Mouse (Mus musculus) embryonic facial prominence, embryonic 15.5 days (tissue): ENCODE measurements around the gene Stx6. TPM values are rescaled to one million over a fixed set of nuclear protein-coding genes. Genes with fewer than 3 reads are reported as not detected.
"Not testable (repeated sequence)": the region's sequence is repeated elsewhere in the genome, so short reads cannot be mapped to it uniquely, and the experiment has no call there.

Experiments
- ATAC-seq: fragments of 200-750 bp; cut with Nextera tagmentation; 2 replicates; pipeline ENCODE4 v1.8.0; 2017; ENCODE audit warnings: low read depth, moderate TSS enrichment; ENCODE audit not compliant: insufficient number of reproducible peaks, low FRiP score, low TSS enrichment
- H3K27ac ChIP-seq: fragments of 300-500 bp; sonication (generic); replicated peaks from 2 replicates; pipeline ENCODE4 v1.5.1; 2015; ENCODE audit warnings: mild to moderate bottlenecking, inconsistent platforms
- H3K27me3 ChIP-seq: fragments of 300-500 bp; sonication (generic); 2 replicates; pipeline ENCODE4 v1.6.1; 2015; ENCODE audit warnings: inconsistent platforms
- H3K36me3 ChIP-seq: fragments of 300-500 bp; sonication (generic); 2 replicates; pipeline ENCODE4 v1.6.1; 2015; ENCODE audit warnings: mild to moderate bottlenecking, inconsistent platforms
- H3K4me1 ChIP-seq: fragments of 300-500 bp; sonication (generic); 2 replicates; pipeline ENCODE4 v1.6.1; 2015; ENCODE audit warnings: inconsistent platforms
- H3K4me2 ChIP-seq: fragments of 300-500 bp; sonication (generic); replicated peaks from 2 replicates; pipeline ENCODE4 v1.6.1; 2015; ENCODE audit warnings: mild to moderate bottlenecking, inconsistent platforms
- H3K4me3 ChIP-seq: fragments of 300-500 bp; sonication (generic); replicated peaks from 2 replicates; pipeline ENCODE4 v1.5.1; 2015; ENCODE audit warnings: mild to moderate bottlenecking, inconsistent platforms
- H3K9ac ChIP-seq: fragments of 300-500 bp; sonication (generic); 2 replicates; pipeline ENCODE4 v1.6.1; 2015; ENCODE audit warnings: inconsistent platforms
- H3K9me3 ChIP-seq: fragments of 300-500 bp; sonication (generic); replicated peaks from 2 replicates; pipeline ENCODE4 v1.6.1; 2016; ENCODE audit warnings: inconsistent platforms
- WGBS: fragments of 180-500 bp; shearing (Covaris S2); methylation state at CpG from one replicate; pipeline ENCODE4 v1.1.7; 2015; 5-methylcytosine and 5-hydroxymethylcytosine counted together
- polyA plus RNA-seq: library from polyadenylated mRNA; unstranded; fragments of >200 nt; fragmentation: Nextera tagmentation; extraction: Ambion mirVana; gene quantifications from 2 replicates; pipeline ENCODE4 v1.2.1, GENCODE M21; 2015

Gene Stx6
- polyA plus RNA-seq, 1 experiment from 2014 or later = 86.5 TPM

DNA sequence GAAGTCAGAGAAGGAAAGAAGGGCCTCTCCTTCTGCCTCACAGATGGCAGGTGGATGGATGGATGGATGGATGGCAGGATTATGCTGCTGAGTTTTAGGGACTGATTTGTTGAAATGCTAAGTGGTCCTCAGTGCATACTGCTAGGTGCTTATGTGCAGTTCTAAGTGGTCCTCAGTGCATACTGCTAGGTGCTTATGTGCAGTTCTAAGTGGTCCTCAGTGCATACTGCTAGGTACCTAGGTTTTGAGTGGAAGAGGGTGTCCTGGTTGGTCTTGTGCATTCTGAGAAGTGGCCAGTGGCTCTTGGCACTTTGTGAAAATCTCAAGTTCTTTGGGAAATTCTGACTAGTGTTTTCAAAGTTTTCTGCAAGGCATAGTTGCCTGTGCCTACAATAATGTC, 11.4 kb downstream of the Stx6 start:
- H3K4me1 ChIP-seq = peaks cover 4% of the 10 kb centered on the region; the same call in 1 of the 2 replicates
- H3K4me2 ChIP-seq = no peak overlapping the region
- H3K9ac ChIP-seq = no peak overlapping the region
- no peaks in the 10 kb centered on the region for H3K36me3 ChIP-seq
- no peaks in the 10 kb centered on the region for H3K9me3 ChIP-seq
- no peak overlapping the region for H3K27ac ChIP-seq
- no peak for ATAC-seq
- no peaks in the 10 kb centered on the region for H3K27me3 ChIP-seq
- H3K4me3 ChIP-seq = no peak overlapping the region

DNA sequence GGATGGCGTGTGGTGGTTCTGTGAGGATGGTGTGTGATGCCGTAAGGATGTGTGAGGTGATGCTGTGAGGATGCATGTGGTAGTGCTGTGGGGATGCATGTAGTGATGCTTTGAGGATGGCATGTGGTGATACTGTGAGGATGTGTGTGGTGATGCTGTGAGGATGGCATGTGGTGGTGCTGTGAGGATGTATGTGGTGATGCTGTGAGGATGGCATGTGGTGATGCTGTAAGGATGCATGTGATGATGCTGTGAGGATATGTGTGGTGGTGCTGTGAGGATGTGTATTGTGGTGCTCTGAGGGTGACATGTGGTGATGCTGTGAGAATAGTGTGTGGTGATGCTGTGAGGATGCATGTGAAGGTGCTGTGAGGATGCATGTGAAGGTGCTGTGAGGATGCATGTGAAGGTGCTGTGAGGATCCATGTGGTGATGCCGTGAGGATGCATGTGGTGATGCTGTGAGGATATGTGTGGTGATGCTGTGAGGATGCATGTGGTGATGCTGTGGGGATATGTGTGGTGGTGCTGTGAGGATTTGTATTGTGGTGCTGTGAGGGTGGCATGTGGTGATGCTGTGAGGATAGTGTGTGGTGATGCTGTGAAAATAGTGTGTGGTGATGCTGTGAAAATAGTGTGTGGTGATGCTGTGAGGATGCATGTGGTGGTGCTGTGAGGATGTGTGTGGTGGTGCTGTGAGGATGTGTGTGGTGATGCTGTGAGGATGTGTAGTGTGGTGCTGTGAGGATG, 14.6 kb downstream of the Stx6 start:
- no peaks in the 10 kb centered on the region for H3K4me1 ChIP-seq
- WGBS = 94% methylated on average over 3 of the region's 3 CpGs

DNA sequence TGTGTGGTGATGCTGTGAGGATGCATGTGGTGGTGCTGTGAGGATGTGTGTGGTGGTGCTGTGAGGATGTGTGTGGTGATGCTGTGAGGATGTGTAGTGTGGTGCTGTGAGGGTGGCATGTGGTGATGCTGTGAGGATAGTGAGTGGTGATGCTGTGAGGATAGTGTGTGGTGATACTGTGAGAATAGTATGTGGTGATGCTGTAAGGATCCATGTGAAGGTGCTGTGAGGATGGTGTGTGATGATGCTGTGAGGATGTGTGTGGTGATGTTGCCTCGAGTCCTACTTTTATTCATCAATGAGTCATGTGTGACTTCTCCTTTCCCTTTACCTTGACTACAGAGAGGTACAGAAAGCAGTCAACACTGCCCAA, 15.1 kb downstream of the Stx6 start:
- H3K27ac ChIP-seq, H3K4me1 ChIP-seq, H3K9me3 ChIP-seq, ATAC-seq, H3K4me2 ChIP-seq, H3K4me3 ChIP-seq, H3K27me3 ChIP-seq, H3K9ac ChIP-seq: not testable (repeated sequence)
- 78% methylated on average over 1 of the region's 1 CpGs for WGBS
- peaks cover 19% of the 10 kb centered on the region for H3K36me3 ChIP-seq

More for the DNA sequence above, 14.6 kb downstream of the Stx6 start:
- Histone ChIP-seq H3K4me3 (no peak overlapping the region), H3K36me3 (peaks cover 16% of the 10 kb centered on the region), H3K27ac (no peak overlapping the region), H3K27me3 (no peaks in the 10 kb centered on the region), H3K4me2 (no peak overlapping the region), H3K9ac (no peak overlapping the region), H3K9me3 (no peaks in the 10 kb centered on the region)
- ATAC-seq = no peak

DNA sequence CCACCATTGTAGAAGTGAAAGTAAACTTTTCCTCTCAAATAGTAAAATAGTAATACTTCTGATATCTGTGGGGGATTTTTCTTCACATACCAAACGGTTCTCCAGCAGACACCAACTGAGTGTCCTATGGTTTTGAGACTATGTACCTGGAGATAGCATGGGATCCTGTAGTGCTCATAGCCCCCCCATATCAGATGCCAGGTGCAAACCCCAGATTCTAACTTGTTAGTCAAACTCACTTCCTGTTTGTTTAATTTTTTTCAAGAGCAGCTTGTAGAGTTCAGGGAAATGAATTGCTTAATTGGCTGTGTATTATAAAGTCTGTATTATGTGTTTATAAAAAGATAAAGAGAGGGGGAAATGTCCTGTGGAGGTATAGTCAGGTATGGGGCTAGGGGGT, 15.9 kb downstream of the Stx6 start:
- Histone ChIP-seq H3K27ac (no peak overlapping the region), H3K9ac (no peak overlapping the region), H3K27me3 (no peaks in the 10 kb centered on the region), H3K4me3 (no peak overlapping the region), H3K4me1 (no peaks in the 10 kb centered on the region), H3K9me3 (no peaks in the 10 kb centered on the region), H3K36me3 (peaks cover 25% of the 10 kb centered on the region), H3K4me2 (no peak overlapping the region)
- no peak for ATAC-seq
- 94% methylated on average over 1 of the region's 1 CpGs for WGBS

DNA sequence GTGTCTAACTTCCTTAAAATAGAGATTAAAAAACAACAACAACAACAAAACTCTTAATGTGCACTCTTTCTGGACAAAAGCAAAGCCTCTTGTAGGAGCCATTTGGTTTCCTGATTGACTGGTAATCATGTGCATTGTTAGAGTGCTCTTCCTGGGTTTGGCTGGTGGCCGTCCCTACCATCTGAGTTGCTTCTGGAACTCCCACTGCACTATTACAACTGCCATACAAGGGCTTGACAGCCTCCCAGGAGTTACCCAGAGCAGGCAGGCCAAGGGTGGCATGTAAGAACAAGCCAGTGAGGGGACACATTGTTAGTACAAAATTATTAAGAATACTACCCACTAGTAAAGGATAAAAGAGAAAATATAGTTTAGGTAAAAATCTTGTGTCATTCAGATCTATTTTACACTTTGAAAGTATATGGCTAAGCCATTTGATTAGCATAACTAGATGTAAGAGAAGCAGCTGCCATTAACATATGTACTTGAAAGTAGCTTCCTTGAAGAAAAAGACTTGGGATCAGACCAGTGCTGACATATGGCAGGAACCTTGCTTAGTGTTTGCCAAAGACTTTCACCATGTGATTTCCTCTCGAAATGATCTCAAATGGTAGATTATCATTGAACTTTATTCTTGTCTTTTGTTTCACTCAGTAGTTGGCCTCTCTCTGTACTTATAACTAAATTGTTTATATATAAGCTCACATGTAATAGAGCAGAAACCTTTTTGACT, 19.8 kb downstream of the Stx6 start:
- no peak overlapping the region for H3K27ac ChIP-seq
- no peak overlapping the region for H3K9ac ChIP-seq
- ATAC-seq = no peak
- H3K27me3 ChIP-seq = no peaks in the 10 kb centered on the region
- no peak overlapping the region for H3K4me3 ChIP-seq
- H3K4me2 ChIP-seq = no peak overlapping the region
- no peaks in the 10 kb centered on the region for H3K4me1 ChIP-seq
- 83% methylated on average over 2 of the region's 2 CpGs for WGBS
- H3K9me3 ChIP-seq = no peaks in the 10 kb centered on the region
- H3K36me3 ChIP-seq = peaks cover 47% of the 10 kb centered on the region

DNA sequence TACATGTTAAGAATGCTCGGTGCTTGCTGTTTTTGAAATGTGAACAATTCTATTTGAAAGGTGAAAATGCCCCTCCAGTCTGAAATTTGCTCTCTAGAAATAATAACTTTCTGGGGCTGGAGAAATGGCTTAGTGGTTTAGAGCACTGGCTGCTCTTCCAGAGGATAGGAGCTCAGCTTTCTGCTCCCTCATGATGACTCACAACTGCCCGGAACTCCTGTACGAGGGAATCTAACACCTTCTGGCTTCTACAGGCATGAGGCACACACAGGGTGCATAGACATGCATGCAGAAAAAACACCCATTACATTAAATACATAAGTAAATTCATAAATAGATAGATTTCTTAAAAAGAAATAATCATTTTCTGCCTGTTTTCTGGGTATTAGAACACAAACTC, 25.7 kb downstream of the Stx6 start:
- Histone ChIP-seq H3K36me3 (peaks cover 42% of the 10 kb centered on the region), H3K27me3 (no peaks in the 10 kb centered on the region), H3K4me1 (no peaks in the 10 kb centered on the region), H3K9ac (no peak overlapping the region), H3K4me2 (no peak overlapping the region), H3K9me3 (no peaks in the 10 kb centered on the region), H3K27ac (no peak overlapping the region), H3K4me3 (no peak overlapping the region)
- WGBS = 62% methylated on average over 3 of the region's 3 CpGs
- ATAC-seq = no peak

DNA sequence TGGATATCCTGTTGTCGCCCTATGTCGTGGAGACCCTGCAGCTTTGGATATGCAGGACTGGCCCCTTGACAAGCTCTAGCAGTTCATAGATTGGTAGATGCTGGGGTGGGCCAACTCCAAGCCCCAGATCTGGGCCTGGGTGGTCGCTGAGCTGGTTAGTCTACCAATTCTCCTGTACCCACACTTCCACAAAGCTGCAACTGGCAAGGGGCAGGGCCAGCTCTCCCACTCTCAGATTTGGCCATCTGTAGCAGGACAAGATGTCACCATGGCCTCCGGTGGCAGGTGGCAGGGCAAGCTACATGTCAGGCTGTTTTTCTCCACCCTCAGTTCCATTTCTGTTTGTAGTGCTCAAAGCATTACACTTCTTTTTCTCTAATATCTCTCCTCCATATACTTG, 30.1 kb downstream of the Stx6 start:
- Histone ChIP-seq H3K36me3 (peaks cover 45% of the 10 kb centered on the region), H3K4me2 (no peak overlapping the region)

DNA sequence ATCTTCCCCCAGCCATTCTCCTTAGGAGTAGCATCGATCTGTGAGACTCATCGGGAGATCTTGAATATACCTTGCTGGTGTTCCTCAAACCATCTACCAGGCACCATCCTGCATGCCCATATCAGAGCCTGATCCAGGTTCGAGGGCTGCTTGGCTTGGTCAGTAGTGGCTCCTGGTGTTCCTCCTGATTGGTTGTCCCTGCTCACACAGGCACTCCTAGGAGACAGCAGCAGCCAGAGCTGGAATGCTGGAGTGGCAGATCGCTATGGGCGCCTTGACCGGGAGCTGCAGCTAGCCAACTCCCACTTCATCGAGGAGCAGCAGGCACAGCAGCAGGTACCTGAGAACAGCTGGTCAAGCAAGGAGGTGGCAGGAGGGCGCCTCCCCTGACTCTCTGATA, 32.7 kb downstream of the Stx6 start:
- H3K36me3 ChIP-seq = peaks cover 53% of the 10 kb centered on the region
- 96% methylated on average over 8 of the region's 8 CpGs for WGBS

More for the DNA sequence above, 30.1 kb downstream of the Stx6 start:
- WGBS = 93% methylated on average over 4 of the region's 4 CpGs
- Histone ChIP-seq H3K27me3 (no peaks in the 10 kb centered on the region), H3K9ac (no peak overlapping the region), H3K4me3 (no peak overlapping the region), H3K4me1 (0 out of 2 replicates have a peak, but pooled peaks cover 9% of the 10 kb centered on the region), H3K27ac (no peak overlapping the region), H3K9me3 (no peaks in the 10 kb centered on the region)
- ATAC-seq = no peak

DNA sequence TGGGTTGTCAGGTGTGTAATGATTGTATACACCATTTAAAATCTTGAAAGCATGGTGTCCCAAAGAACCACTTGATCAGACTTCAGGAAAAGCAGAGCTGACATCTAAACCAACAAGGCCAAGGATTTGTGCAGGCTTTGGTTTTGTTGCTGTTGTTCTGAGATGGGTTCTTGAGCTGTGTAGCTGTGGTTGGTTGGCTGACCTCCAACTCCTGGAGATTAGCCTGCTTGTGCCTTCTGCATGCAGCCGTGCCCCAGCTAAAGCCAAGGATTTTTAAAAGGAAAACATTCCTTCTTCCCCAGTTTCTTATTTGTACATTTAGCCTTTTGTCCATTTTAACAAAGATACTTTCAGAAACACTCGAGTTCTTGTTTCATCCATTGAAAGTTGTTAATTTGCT, 33.2 kb downstream of the Stx6 start:
- Histone ChIP-seq H3K36me3 (peaks cover 53% of the 10 kb centered on the region), H3K27ac (0 out of 2 replicates have a peak overlapping the region, but pooled peaks have one; percentile 22), H3K9me3 (no peaks in the 10 kb centered on the region), H3K4me2 (no peak overlapping the region), H3K4me3 (no peak overlapping the region), H3K27me3 (no peaks in the 10 kb centered on the region), H3K4me1 (peaks cover 9% of the 10 kb centered on the region; the same call in 1 of the 2 replicates), H3K9ac (no peak overlapping the region)
- 71% methylated on average over 2 of the region's 2 CpGs for WGBS
- no peak for ATAC-seq

More for the DNA sequence above, 32.7 kb downstream of the Stx6 start:
- Histone ChIP-seq H3K4me1 (0 out of 2 replicates have a peak, but pooled peaks cover 9% of the 10 kb centered on the region), H3K4me3 (no peak overlapping the region), H3K27me3 (no peaks in the 10 kb centered on the region), H3K27ac (no peak overlapping the region), H3K4me2 (no peak overlapping the region), H3K9ac (no peak overlapping the region), H3K9me3 (no peaks in the 10 kb centered on the region)
- ATAC-seq = no peak

DNA sequence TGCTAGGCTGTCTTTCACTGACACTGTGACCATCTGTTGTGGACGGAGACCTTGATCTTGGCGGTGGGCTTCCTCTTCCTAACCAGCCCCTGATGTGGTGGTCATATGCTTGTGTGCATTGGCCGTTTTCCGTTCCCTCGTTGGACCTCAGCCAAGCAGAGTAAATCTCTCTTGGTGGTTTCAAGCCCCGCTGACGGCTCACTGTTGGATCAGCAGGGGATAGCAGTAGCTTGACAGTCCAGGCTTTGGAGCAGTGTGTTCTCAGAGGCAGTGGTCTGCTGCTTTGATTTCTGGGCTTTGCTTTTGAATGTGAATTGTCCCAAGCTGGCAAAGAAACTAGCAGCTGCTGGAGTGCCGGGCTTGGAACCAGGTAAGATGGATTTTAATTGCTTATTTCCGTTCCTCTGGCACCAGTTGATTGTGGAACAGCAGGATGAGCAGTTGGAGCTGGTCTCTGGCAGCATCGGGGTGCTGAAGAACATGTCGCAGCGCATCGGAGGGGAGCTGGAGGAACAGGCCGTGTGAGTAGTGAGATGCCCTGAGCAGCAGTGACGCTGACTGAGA, 34.4 kb downstream of the Stx6 start:
- Histone ChIP-seq H3K4me1 (peaks cover 9% of the 10 kb centered on the region; the same call in 1 of the 2 replicates), H3K36me3 (peaks cover 52% of the 10 kb centered on the region), H3K27me3 (no peaks in the 10 kb centered on the region), H3K9ac (no peak overlapping the region), H3K27ac (no peak overlapping the region), H3K4me2 (no peak overlapping the region), H3K4me3 (no peak overlapping the region), H3K9me3 (no peaks in the 10 kb centered on the region)
- WGBS = 48% methylated on average over 15 of the region's 15 CpGs
- no peak for ATAC-seq

DNA sequence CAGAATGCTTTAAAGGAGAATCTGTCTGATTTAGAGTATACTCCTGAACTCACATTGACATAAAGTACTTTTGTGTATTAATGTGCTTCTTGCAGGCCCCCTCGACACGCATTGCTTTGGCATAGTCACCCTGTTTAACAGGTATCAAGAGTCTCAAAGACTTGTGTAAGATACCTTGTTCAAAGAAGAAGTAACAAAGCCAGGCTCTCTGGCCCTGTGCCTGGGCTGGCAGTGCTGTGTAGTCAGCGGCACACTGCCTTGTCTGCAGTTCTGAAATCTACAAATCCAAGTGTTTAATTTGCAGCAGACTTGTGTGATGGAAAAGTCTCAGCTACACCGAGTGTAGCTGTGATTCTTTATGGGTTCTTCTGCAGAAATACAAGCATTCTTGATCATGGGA, 38.2 kb downstream of the Stx6 start:
- 72% methylated on average over 4 of the region's 4 CpGs for WGBS

More for the DNA sequence above, 38.2 kb downstream of the Stx6 start:
- no peak overlapping the region for H3K4me3 ChIP-seq
- no peak overlapping the region for H3K9ac ChIP-seq
- peaks cover 12% of the 10 kb centered on the region; the same call in 1 of the 2 replicates for H3K4me1 ChIP-seq
- no peak overlapping the region for H3K27ac ChIP-seq
- no peaks in the 10 kb centered on the region for H3K27me3 ChIP-seq
- no peaks in the 10 kb centered on the region for H3K9me3 ChIP-seq
- H3K4me2 ChIP-seq = no peak overlapping the region
- H3K36me3 ChIP-seq = peaks cover 31% of the 10 kb centered on the region
- no peak for ATAC-seq
